22 mouse cellular contexts compared by ENCODE assay signal in genomic region chr3:80336123-80336674, GRCm38 (mm10).
DNase-seq lines count a peak whose midpoint lies in the region; ATAC-seq lines count a peak whose summit lies in the region.
"Had no signal": no experiment of that assay in that cellular context is flagged by ENCODE, and none has a peak within 500 bp of the region (broad histone marks: within the 10 kb centered on the region; RNA-seq: fewer than 3 reads in every experiment).

No protein-coding gene starts in this region.

- no peaks in the 10 kb centered on the region for H3K9me3 ChIP-seq in heart, embryonic 12.5 days (replicated peaks)
- H3K9me3 ChIP-seq in megakaryocyte, embryonic 14.5 days: no peaks in the 10 kb centered on the region
- H3K9me3 ChIP-seq in midbrain, embryonic 13.5 days: no peaks in the 10 kb centered on the region
- H3K9me3 ChIP-seq: stomach, embryonic 15.5 days had no signal

- no peak overlapping the region for H3K27ac ChIP-seq in heart, embryonic 12.5 days (ENCODE audit: poor library complexity, severe bottlenecking)
- no peak overlapping the region for H3K27ac ChIP-seq in midbrain, embryonic 13.5 days
- H3K27ac ChIP-seq: gastrocnemius, adult 2 months; liver, embryonic 14.5 days; stomach, embryonic 15.5 days had no signal

- no peaks in the 10 kb centered on the region for H3K36me3 ChIP-seq in heart, embryonic 12.5 days
- no peaks in the 10 kb centered on the region for H3K36me3 ChIP-seq in megakaryocyte, embryonic 14.5 days (replicated peaks; ENCODE audit: low read length)
- H3K36me3 ChIP-seq in midbrain, embryonic 13.5 days: no peaks in the 10 kb centered on the region
- H3K36me3 ChIP-seq: stomach, embryonic 15.5 days had no signal

- no peak overlapping the region for H3K9ac ChIP-seq in heart, embryonic 12.5 days
- no peak overlapping the region for H3K9ac ChIP-seq in midbrain, embryonic 13.5 days (replicated peaks)
- H3K9ac ChIP-seq: liver, embryonic 14.5 days; stomach, embryonic 15.5 days had no signal

- 0 out of 2 replicates have a peak, but pooled peaks have one; percentile 18 for ATAC-seq in heart, embryonic 12.5 days (ENCODE audit: insufficient number of reproducible peaks, low FRiP score)
- no peak for ATAC-seq in megakaryocyte, adult 5-6 weeks (ENCODE audit: poor library complexity, severe bottlenecking)
- peak; percentile 34 for ATAC-seq in midbrain, embryonic 13.5 days

- no peak overlapping the region for H3K4me3 ChIP-seq in heart, embryonic 12.5 days
- peak overlapping the region; percentile 16 for H3K4me3 ChIP-seq in megakaryocyte, embryonic 14.5 days (replicated peaks)
- no peak overlapping the region for H3K4me3 ChIP-seq in midbrain, embryonic 13.5 days (replicated peaks)
- H3K4me3 ChIP-seq: gastrocnemius, adult 2 months; stomach, embryonic 15.5 days had no signal

- no peak overlapping the region for H3K4me2 ChIP-seq in heart, embryonic 12.5 days
- H3K4me2 ChIP-seq in midbrain, embryonic 13.5 days (replicated peaks): no peak overlapping the region
- H3K4me2 ChIP-seq: stomach, embryonic 15.5 days had no signal

- no peaks in the 10 kb centered on the region for H3K27me3 ChIP-seq in heart, embryonic 12.5 days (replicated peaks)
- no peaks in the 10 kb centered on the region for H3K27me3 ChIP-seq in megakaryocyte, embryonic 14.5 days (replicated peaks)
- no peaks in the 10 kb centered on the region for H3K27me3 ChIP-seq in midbrain, embryonic 13.5 days
- H3K27me3 ChIP-seq: stomach, embryonic 15.5 days had no signal

- no peak for DNase-seq in heart, adult 9 months (ENCODE audit: low spot score in 2 of 2)
- DNase-seq in ZHBTc4 (ENCODE audit: low read depth, low spot score): peak; percentile 8
- DNase-seq in lung, postnatal 10 days: no peak
- no peak for DNase-seq in adrenal gland, postnatal 4 days (ENCODE audit: low spot score in 2 of 2)
- DNase-seq: adrenal gland, postnatal 25 days; cerebellum, adult 9-11 months; embryo, embryonic 11 days; gastrocnemius, adult 2 months; heart, adult 18-20 months; heart, postnatal 14 days; kidney, adult 18-20 months; kidney, postnatal 4 days; layer of hippocampus, postnatal 36 days; left cerebral cortex, postnatal 4 days; lung, postnatal 14 days; spleen, adult 18-20 months had no signal

- H3K4me1 ChIP-seq in heart, embryonic 12.5 days (replicated peaks): no peaks in the 10 kb centered on the region
- H3K4me1 ChIP-seq in megakaryocyte, embryonic 14.5 days: no peaks in the 10 kb centered on the region; the same call in 1 of the 2 replicates
- H3K4me1 ChIP-seq in midbrain, embryonic 13.5 days (replicated peaks): peaks cover 14% of the 10 kb centered on the region
- H3K4me1 ChIP-seq: stomach, embryonic 15.5 days had no signal

- WGBS in heart, embryonic 12.5 days: 81% methylated on average over 8 of the region's 8 CpGs
- 87% methylated on average over 8 of the region's 8 CpGs for WGBS in midbrain, embryonic 13.5 days
